8 mouse cellular contexts compared by ENCODE assay signal in genomic region chr5:135962492-135963279, GRCm38 (mm10). TPM values are rescaled to one million over a fixed set of nuclear protein-coding genes. Genes with fewer than 3 reads are reported as not detected.
DNase-seq lines count a peak whose midpoint lies in the region; ATAC-seq lines count a peak whose summit lies in the region.

No protein-coding gene starts in this region.

- peak; percentile 91 to 92 for DNase-seq in adrenal gland, adult 18-20 months (ENCODE audit: low spot score in 2 of 2)
- DNase-seq in embryo, embryonic 11 days, result peak; percentile 99
- DNase-seq in gastrocnemius, postnatal 25 days, result peak; percentile 99
- peak; percentile 95 for DNase-seq in intestine, embryonic 14.5 days (ENCODE audit: low spot score)
- peak; percentile 96 to 98 for DNase-seq in left cerebral cortex, postnatal 14 days (ENCODE audit: low spot score in 2 of 2)
- peak; percentile 99 for DNase-seq in mesoderm, embryonic 11.5 days (ENCODE audit: low read depth, low spot score)
- DNase-seq in right cerebral cortex, postnatal 36 days (ENCODE audit: low spot score in 2 of 2), result peak; percentile 98
- peak; percentile 100 for DNase-seq in yolk sac, embryonic 10.5 days (ENCODE audit: low spot score)

- under 1% methylated on average over 64 of the region's 64 CpGs for WGBS in intestine, embryonic 14.5 days

- peak overlapping the region; percentile 95 for H3K27ac ChIP-seq in intestine, embryonic 14.5 days (ENCODE audit: low read depth)

- H3K9ac ChIP-seq in intestine, embryonic 14.5 days (ENCODE audit: low read length), result peak overlapping the region; percentile 86

- no peaks in the 10 kb centered on the region for H3K36me3 ChIP-seq in intestine, embryonic 14.5 days (ENCODE audit: control insufficient read depth, insufficient read depth, low read length)

- peak overlapping the region; percentile 62 for H3K4me3 ChIP-seq in intestine, embryonic 14.5 days (ENCODE audit: low read depth, low read length)

- H3K27me3 ChIP-seq in intestine, embryonic 14.5 days (replicated peaks; ENCODE audit: control insufficient read depth, insufficient read depth, low read length), result no peaks in the 10 kb centered on the region

- H3K9me3 ChIP-seq in intestine, embryonic 14.5 days (ENCODE audit: control insufficient read depth, low read length), result no peaks in the 10 kb centered on the region

- H3K4me1 ChIP-seq in intestine, embryonic 14.5 days (replicated peaks; ENCODE audit: control insufficient read depth, insufficient read depth, low read length), result peaks cover 5% of the 10 kb centered on the region; the same call in 1 of the 2 replicates

- H3K4me2 ChIP-seq in intestine, embryonic 14.5 days (ENCODE audit: low read length), result peak overlapping the region; percentile 98

- intact Hi-C loops in left cerebral cortex, postnatal 14 days (cut with DNase I), result loop anchor here (2.0 to 5.0 kb wide), 2 partner anchors 30 to 60 kb away; no protein-coding TSS in a partner anchor

- ATAC-seq in intestine, embryonic 14.5 days (replicated peaks; ENCODE audit: low FRiP score, low TSS enrichment, low read depth), result peak; percentile 96

RNA-seq across cellular contexts. Expression of gene Ssc4d, which starts 11.6 kb away (rescaled TPM):
- 1 to 10 TPM; 3.3 to 4.3 TPM for total RNA-seq in adrenal gland, adult 18-20 months (2021)
- total RNA-seq in gastrocnemius, postnatal 25 days (2021), result 1 to 10 TPM in 1 of 2 experiments, under 1 TPM in 1; 0.67 to 1.2 TPM
- 2.1 and 2.9 TPM in 2 replicates for polyA plus RNA-seq in intestine, embryonic 14.5 days (2014; fragmentation: Nextera tagmentation; extraction: Ambion mirVana)
- total RNA-seq in left cerebral cortex, postnatal 14 days (2021), result 1 to 10 TPM; 1.4 to 1.5 TPM

RNA-seq across cellular contexts. Expression of gene Zp3, which starts 17.2 kb away (rescaled TPM):
- total RNA-seq in adrenal gland, adult 18-20 months (2021), result not detected
- not detected for total RNA-seq in gastrocnemius, postnatal 25 days (2021)
- polyA plus RNA-seq in intestine, embryonic 14.5 days (2014; fragmentation: Nextera tagmentation; extraction: Ambion mirVana), result not detected in 2 replicates
- not detected for total RNA-seq in left cerebral cortex, postnatal 14 days (2021)

RNA-seq across cellular contexts. Expression of gene Ywhag, which starts 28.3 kb away (rescaled TPM):
- total RNA-seq in adrenal gland, adult 18-20 months (2021), result 100 to 1,000 TPM; 665 to 853 TPM
- 100 to 1,000 TPM; 282 to 288 TPM for total RNA-seq in gastrocnemius, postnatal 25 days (2021)
- polyA plus RNA-seq in intestine, embryonic 14.5 days (2014; fragmentation: Nextera tagmentation; extraction: Ambion mirVana), result 93.3 and 95.7 TPM in 2 replicates
- total RNA-seq in left cerebral cortex, postnatal 14 days (2021), result 1,000 to 10,000 TPM; 1,469 to 1,528 TPM

RNA-seq across cellular contexts. Expression of gene Dtx2, which starts 31.9 kb away (rescaled TPM):
- total RNA-seq in adrenal gland, adult 18-20 months (2021), result 10 to 100 TPM; 12.8 to 18.7 TPM
- total RNA-seq in gastrocnemius, postnatal 25 days (2021), result 1 to 10 TPM; 5.9 to 7.3 TPM
- polyA plus RNA-seq in intestine, embryonic 14.5 days (2014; fragmentation: Nextera tagmentation; extraction: Ambion mirVana), result 23.2 and 24.6 TPM in 2 replicates
- 1 to 10 TPM; 8.6 to 9.1 TPM for total RNA-seq in left cerebral cortex, postnatal 14 days (2021)

Comparison
In these comparisons a context has a peak if more than half of its experiments do, and no peak if none do; other contexts are left out.
1. Peak in every context shown above with its lines: DNase-seq, ATAC-seq, H3K4me3 ChIP-seq and H3K27ac ChIP-seq.